Mouse (Mus musculus) yolk sac, embryonic 10.5 days (tissue): ENCODE results near the gene Gcg.

Source experiments
- DNase-seq: peaks from one replicate; pipeline ENCODE4 v3.0.0-alpha.2; 2017; ENCODE audit warnings: low spot score

Gcg gene

DNA sequence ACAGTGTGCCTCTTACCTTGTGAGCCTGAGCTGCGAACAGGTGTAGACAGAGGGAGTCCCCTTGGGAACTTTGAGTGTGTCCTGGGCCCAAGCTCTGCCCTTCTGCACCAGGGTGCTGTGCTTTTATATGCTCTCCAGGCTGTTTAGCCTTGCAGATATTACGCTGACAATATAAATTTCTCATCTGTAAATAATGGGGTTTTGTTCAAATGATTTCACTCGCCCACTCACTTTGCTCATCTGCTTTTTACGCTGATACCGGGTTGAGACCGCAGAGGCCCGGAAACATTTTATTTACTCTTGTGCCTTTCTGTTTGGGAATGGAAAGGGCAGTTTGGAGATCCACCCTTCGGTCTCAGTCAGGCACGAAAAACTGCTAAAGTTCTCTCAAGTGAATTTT is at the start of gene Gcg:
Gene Gcg (minus strand): TSS at position 101 of the 400 bp plus-strand sequence.
- no peak for DNase-seq

DNA sequence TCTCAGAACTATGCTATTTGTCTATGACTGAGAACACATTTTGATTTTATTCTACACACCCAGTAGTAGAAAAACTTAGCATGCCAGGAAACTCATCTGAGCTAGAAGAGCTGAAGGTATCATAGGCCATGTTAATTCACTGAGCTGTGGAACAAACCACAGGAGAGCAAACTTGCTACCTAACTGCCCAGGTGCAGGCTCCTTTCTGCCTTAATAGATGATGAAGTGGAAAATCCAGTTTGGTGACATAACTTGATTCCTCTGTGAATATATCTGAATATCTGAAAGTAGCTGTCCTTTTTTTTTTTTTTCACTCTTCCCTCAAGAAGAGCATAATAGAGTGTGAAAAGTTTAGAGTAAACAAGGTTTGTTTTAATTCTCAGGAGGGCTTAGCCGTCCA is 47.6 kb upstream of the Gcg start:
- DNase-seq, result no peak

DNA sequence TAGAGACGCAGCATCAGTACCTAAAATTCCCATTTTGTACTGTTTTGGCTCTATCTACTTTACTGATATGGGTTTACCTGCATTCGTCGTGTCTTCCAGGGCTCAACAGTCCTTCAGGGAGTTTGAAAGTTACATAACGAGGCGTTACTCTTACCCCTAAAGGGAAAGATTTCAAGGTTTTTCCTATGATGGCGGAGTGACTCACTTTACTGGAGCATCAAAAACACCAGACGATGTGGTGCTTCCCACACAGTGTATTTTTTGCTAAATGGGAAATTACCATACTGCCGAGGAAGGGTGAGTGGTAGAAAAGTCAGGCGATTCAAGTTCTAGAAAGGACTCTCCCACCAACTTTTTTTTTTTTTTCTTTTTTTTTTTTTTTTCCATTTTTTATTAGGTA is 42.9 kb upstream of the Gcg start:
- DNase-seq, result no peak

DNA sequence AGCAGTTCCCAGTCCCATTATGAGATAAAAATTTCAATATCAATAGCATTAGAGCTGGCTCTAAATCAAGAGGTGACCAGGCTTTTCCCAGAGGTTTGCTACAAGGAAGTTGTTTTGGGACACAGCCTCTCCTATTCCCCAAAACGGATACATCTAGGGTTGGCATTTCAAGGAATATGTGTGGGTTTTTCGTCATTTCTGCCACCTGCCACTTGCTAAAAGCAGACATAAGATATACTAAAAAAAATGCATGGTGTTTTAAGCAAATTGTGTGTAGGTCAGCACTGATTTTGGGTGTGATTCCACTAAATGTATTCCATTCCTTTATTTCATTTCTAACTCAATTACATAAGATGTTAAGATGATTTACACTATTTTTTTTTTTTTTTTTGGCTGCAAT is 34.3 kb upstream of the Gcg start:
- no peak for DNase-seq

DNA sequence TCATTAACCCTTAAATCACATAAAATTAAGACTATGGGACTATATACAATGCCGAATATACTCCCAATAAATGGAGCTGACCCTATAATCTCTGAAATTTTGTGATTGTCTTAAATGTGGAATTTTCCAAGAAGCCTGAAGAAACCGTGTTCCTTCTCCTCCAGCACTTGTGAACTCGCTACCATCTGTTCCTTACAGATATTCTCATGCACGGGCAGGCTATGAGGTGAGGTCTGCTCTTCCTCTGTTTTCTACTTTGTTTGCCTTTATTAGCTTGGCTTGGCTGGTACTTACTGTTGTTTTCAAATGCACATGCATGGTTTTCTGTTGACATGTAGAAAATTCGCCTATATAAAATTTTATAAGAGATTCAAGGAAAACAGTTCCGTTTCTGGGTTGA is 31.0 kb upstream of the Gcg start:
- no peak for DNase-seq

DNA sequence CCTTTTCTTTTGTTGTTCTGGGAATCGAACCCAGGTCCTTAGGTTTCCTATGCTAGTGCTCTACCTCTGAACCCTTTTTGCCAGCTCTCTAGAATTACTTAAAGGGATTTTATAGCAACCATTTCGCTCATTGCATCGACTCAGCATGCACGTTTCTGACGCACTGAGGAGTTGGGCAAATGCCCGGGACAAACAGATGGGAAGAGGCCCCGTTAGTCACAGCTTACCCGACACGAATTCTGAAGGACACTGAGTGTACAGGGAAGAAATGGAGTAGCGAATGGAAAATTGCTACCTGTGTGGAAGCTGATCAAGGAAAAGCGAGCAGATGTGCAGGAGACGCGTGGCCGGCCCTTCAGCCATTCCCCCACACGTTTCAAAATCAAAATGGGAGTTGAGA is 30.0 kb upstream of the Gcg start:
- DNase-seq, result no peak

DNA sequence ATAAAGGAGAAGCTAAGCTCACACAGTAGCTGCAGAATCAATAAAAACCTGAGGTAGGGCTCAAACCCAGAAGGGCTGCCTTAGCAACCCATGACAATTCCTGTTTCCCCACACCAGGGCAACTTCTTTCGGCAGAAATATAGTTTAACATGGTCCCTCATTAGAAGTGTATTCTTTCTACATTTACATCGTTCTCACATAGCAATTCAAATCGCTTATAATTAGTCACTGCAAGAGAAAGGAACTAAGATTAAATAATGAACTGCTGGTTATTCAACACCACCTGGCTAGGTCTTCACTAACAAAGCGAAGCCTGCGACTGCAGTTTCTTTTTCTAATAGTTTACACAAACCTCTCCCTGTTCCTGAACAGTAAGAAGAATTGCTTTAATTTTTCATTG is 23.7 kb upstream of the Gcg start:
- no peak for DNase-seq

DNA sequence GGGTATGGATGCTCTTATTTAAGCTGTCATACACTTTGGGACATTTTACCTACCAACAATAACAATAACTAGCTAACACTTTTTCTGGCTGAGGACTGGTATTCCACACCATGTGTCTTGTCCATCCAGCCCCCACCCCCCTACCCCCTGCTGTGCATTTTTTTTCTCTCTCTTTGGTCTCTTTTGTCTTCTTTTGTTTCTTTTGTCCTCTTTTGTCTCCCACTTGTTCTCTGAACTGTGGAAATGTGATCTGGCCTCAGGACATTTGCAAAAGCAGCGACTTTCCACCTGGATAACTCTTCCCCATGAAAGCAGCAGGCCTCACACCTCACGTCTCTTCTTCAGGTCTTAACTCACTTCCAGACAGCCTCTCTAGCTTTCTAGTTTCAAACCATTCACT is 23.0 kb upstream of the Gcg start:
- no peak for DNase-seq

DNA sequence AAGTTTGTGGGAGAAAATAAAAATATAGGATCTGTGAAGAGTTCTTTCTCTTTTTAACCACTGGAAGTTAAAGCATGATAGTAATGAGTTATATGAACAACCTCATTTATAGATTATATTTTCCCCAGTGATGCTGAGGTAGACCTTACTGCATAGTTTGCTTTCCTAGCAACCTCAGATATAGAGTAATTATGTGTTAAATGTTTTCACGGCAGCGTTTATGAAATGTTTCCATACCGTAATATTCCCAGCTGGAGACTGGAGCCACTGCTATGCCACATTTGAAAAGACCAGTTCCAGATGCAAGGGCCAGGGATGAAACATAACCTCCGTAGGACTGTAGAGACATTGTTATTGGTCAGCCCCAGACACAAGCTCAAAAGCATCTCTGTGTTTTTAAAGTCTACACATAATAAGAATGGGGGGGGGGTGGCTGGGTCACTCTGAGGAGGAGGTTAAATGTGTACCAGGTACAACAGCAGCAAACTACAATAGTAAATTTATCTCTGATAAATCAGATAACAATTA is 20.9 kb upstream of the Gcg start:
- DNase-seq, result no peak

DNA sequence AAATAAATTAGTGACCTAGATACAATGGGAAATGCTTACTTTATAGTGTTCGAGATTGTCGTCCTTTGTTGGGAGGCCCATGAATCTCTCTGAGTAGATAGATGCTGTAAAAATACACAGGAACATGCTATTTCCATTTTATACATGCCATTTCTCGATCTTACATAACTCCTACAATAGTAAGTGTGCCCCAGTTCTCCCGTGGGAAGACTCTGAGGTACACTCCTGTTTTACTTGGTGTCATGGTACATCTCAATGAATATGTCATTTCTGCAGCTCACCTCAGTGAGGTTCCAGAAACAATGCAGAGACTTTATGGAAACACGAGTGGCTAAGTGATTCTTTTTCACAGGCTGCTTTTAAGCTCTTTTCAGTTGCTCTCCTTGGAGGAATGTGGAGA is 19.9 kb upstream of the Gcg start:
- DNase-seq, result no peak

DNA sequence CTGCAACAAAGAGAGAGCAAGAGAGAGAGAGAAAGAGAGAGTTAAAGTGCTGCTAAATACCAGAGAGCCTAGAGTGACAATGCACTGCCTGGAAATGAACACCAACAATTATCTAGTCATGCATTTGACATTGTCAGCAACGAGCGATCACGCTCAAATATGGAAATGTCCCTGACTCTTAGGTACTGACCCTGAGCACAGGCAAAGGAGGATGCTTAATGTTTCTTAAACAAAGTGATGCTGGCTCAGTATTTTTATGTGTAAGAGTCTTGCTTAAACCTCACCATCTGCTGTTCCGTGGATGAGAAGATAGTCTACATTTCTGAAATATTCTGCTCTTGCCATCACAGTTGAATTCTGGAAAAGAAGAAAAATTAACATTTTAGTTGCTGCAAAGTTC is 19.1 kb upstream of the Gcg start:
- no peak for DNase-seq

DNA sequence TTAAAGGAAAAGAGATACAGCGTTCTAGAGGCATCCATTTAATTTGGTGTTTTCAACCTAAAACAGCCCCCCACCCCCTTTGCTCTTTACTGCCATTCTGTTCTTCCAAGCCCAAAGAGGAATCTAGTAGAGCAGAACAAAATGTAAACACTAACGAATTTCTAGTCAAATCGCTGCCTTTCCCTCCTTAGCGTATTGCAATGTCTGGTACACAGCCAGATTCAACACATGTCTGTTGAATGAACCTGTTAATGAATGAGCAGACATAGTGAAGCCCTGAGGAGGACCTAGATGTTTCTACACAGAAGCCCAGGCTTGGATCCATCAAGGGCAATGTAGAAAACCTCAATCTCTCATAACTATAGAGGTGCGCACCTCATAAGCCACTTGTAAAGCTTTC is 15.4 kb upstream of the Gcg start:
- DNase-seq, result no peak

DNA sequence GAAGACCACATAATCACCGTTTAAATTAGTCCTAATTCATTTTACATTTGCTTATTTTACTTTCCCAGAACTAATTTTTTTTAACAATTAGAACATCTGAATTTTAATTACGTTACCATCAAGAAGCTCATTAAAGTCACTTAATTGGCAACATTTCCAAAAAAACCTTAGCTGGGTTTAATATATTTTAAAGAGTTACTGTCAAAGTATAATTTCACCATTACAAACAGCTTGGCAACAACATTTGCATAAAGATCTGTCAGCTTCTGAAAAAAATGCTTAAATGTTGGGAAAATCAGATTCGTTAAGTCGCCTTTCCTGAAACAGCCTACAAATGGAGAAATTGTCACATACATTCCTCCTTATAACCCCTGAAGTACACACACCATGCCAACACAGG is 14.6 kb upstream of the Gcg start:
- no peak for DNase-seq

DNA sequence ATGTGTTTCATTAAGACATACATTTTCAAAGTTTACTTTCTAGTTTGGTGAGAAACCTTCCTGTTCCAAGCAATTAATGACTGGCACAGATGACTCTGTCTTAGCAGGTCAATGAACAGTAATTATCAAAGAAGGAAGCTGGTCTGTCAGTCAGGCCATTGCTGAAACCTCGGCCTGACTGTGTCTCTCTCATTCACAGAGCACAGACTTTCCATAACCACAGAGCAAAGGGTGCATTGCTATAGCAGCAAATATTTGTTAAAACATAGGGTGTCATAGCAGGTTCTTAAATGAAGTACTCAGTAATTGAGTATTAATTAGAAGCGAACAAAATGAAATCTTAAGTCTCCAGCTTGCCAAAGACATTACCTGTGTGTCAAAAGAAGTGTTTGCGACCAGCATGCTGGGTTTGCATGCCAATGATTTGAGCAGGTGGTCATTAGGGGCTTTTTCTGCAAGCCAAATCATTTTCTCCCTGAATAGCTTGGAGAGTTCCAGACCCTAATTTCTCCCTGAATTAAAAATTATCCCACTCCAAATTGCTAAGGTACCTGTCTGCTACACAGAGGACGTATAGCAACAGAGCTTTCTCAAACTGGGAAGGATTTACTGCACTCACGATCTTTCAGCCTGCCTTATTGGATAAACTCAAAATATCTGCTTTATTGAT is 14.0 kb upstream of the Gcg start:
- DNase-seq, result no peak

DNA sequence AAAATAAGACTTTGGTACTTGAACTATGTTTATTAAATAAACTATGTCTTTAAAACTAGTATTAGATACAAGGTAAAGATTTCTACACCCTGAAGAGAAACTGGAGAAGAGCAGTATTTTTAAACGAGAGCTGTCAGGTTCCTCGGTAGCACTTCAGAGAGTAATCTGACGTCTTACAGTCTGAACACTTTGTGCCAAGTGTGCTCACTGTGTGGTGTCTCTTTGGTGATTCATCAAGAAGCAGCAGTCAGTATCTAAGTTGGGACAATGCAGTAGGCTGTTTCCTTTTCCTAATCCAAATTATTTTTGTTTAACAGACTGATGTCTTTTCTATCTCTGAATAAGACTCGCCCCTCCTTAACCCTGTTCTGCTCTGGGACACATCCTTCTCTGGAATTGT is 12.0 kb upstream of the Gcg start:
- DNase-seq, result no peak

DNA sequence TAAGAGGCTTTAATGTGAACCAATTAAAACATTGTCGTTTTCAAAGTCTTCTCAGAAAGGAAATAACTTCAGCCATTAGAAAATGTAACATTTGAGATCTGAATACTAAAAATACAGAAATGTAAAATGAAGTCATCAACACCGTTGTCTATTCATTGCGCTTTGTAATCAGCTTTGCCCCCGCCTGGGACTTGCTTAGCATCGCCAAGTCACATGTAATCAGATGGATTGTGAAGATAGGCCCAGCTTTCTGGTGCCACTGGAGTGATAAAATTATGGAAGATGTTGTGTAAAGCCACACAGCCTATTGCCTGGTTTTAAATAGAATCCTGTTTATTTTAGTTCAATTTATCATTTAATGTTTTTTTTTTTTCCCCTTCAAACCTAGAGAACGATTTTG is 6.4 kb upstream of the Gcg start:
- DNase-seq, result no peak

DNA sequence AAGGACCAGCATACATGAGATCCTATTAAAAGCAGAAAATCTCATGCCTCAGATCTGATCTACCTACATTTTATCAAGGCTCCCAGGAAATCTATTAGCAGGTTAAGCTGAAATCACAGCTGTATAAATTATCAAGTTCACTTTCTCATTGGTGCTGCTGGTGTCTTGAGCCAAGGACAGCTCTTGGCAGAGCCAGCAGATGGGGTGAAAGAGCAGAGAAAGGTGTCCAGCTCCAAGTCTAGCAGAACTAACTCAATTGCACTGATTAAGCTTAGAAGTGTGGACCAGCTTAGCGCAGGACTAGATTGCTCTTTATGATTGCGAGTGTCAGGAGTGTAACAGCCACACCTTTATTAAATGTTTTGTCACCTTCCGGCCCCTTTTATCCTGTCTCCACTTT is 1.5 kb upstream of the Gcg start:
- DNase-seq, result no peak

DNA sequence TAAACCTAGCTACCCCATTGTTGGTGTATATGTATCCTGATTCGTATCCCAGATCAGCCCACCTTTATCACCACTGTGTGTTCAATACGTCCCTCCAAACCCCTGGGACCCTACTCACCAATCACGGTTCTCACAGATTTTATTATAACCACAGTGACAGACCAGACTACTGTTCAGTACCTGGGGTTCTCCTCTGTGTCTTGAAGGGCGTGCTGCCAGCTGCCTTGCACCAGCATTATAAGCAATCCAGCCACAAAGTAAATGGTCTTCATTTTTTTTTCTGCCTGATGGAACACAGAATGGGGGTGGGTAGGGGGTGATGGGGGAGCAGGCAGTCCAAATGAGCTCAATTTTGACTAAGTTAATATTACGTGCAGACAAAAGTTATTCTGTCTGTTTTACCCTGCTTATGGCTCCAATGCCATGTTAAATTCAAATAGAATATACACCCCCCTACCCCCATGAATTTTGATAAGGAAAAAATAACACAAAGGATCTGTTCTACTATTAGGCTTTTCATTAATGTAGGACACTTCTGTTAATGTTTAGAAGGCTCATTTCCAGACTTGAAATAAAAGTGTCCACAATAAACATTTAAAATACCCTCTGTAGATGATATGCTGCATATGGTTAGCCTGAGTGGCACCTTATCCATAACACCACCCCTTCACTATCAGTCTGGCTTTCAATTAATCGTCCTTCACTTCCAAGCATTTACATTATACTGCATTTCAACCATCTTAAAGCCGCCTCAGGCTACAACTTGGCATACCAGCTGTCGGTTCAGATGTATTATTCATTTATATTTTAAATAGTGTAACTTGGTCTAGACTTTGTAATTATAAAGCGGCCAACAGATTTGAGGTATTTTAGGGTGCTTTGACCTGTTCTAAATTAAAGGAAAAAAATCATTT is 2.9 kb downstream of the Gcg start:
- no peak for DNase-seq

DNA sequence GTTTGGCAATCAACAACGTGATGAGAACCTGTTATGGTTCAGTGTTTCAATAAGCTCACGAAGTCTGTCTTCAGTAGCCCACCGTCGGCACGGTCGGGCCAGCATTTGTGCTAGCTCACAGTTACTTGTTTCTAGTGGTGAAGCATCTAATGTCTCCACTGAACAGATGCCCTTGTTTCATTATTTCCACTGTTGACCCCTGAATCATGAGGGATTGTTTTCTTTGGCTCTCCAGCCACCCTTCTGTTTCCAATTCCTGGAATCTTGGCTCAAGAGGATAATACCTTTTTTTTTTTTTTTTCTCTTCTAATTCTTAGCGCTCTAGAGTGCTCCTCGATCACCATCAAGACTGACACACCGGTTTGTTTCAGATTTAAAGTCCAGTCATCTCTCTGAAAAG is 13.9 kb downstream of the Gcg start:
- DNase-seq, result no peak

DNA sequence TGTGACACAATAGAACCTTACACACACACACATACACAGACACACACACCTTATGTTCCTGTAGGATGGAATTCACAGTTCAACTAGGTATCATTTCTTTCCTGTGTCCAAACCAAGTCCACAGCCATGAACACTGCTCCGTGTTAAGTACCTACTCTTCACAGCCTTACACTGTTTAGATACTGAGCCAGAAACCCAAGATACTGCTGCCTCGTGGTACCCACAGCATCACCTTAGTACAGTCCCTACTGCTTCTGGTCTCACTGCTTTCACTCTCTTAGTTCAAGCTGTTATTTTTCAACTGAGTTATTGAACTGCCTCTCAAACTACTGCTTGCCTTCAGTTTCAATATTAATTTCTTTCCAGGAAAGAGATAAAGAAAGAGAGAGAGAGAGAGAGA is 20.2 kb downstream of the Gcg start:
- no peak for DNase-seq

DNA sequence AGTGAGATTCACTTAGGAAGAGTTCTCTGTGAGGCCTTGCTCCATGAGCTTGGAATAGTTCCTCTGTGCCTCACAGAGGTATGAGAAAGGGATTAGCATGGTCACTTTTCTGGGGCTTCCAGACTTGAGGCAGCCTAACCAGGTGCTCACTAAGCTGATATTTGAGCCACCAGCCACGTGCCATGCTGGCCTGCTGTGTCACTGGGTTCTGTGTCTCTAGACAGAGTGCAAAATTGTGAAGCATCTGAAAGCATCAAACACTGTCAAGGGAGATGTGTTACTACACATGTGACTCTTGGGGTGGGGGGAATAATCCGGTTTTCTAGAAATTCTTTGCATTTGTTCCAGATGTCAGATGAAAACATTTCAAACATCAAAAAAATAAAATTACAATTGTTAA is 21.3 kb downstream of the Gcg start:
- no peak for DNase-seq

DNA sequence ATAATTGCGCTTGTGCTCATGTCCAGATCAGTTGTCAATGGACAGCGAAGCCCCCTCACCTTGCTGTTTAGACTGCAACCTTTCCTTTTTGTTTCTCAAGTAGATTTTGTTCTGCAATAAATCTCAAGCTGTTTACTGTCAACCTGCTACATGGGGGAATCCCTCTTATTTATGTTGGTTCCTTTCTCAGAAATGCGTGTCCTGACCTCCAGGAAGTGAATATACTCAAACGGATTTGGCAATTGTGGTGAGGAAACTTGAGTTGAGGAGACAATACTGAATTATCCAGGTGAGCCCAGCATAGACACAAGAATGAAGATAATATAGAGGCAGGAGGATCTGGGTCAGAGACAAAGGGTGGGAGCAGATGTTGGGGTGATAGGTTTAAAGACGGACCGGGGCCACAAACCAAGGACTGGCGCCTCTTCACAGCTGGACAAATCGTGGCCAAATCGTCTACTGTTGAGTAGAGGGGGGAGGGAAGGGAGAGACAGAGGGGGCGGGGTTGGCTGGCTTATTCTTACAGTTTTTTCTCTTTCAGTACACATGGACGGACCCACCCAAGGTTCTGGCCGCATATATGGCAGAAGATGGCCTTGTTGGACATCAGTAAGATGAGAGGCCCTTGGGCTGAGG is 22.5 kb downstream of the Gcg start:
- DNase-seq, result no peak

DNA sequence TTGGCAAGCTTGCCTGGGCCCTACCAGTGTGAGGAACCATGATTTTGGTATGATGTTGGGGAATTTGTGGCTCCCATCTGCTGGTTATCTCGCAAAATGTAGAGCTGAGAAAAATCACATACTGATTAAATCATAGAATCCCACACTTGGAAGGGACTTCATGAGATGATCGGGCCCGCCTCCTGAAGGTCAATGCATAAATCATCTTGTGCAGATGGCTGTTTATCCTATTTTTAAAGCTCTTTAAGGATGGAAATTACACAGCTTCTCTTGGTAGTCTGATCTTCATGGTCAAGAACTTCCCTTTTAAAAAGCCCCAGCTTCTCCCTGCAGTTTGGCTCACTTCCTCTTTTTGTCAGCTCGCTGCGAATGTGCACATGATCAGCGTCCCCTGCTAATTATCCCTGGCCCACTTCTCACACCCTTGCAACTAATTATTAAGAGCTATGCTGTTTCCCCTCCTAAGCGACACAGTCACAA is 23.2 kb downstream of the Gcg start:
- DNase-seq, result no peak
